Mouse (Mus musculus): Measurements from ENCODE around the gene Surf2. TPM values are rescaled to one million over a fixed set of nuclear protein-coding genes. Genes with fewer than 3 reads are reported as not detected.
"Not testable (repeated sequence)": the region's sequence is repeated elsewhere in the genome, so short reads cannot be mapped to it uniquely, and the experiment has no call there.

Gene Surf2
- polyA plus RNA-seq (2016; fragmentation: Nextera tagmentation; extraction: Ambion mirVana), result 50.6 and 60.5 TPM in 2 replicates

GRCm38 (mm10) chr2:26915927-26916728 lies at the start of gene Surf2, which contains the start of gene Surf1:
Surf2 (plus strand) TSS chr2:26916367.
Surf1 (minus strand) TSS chr2:26916530.
- Histone ChIP-seq H3K27ac (peak within 1 kb of the TSS; percentile 88), H3K27me3 (ENCODE audit: low read depth, poor library complexity, severe bottlenecking) (no peaks in the 10 kb centered on the region), H3K4me3 (peak within 1 kb of the TSS; percentile 84), H3K36me3 (peaks cover 78% of the 10 kb centered on the region), H3K4me1 (peaks cover 54% of the 10 kb centered on the region), H3K9me3 (replicated peaks) (no peaks in the 10 kb centered on the region)
- WGBS, result 2% methylated on average over 46 of the region's 47 CpGs
- peak; percentile 86 for DNase-seq (ENCODE audit: low spot score)

GRCm38 (mm10) chr2:26870666-26871065 lies 45.5 kb upstream of the Surf2 start:
- H3K27me3 ChIP-seq (ENCODE audit: low read depth, poor library complexity, severe bottlenecking), result 0 out of 2 replicates have a peak, but pooled peaks cover 9% of the 10 kb centered on the region
- DNase-seq (ENCODE audit: low spot score), result peak; percentile 11
- WGBS, result 66% methylated on average over 6 of the region's 6 CpGs

GRCm38 (mm10) chr2:26878571-26878970 lies 37.6 kb upstream of the Surf2 start:
- no peaks in the 10 kb centered on the region for H3K27me3 ChIP-seq (ENCODE audit: low read depth, poor library complexity, severe bottlenecking)
- no peak overlapping the region for H3K27ac ChIP-seq
- H3K4me1 ChIP-seq, result no peaks in the 10 kb centered on the region
- no peaks in the 10 kb centered on the region for H3K9me3 ChIP-seq (replicated peaks)
- no peak for DNase-seq (ENCODE audit: low spot score)
- no peak overlapping the region for H3K4me3 ChIP-seq
- H3K36me3 ChIP-seq, result no peaks in the 10 kb centered on the region

More at GRCm38 (mm10) chr2:26870666-26871065, 45.5 kb upstream of the Surf2 start:
- no peak overlapping the region for H3K4me3 ChIP-seq
- H3K27ac ChIP-seq, result no peak overlapping the region
- no peaks in the 10 kb centered on the region for H3K9me3 ChIP-seq (replicated peaks)
- no peaks in the 10 kb centered on the region for H3K36me3 ChIP-seq
- no peaks in the 10 kb centered on the region for H3K4me1 ChIP-seq

- DNase-seq (ENCODE audit: low spot score); H3K27ac ChIP-seq; H3K4me1 ChIP-seq; H3K27me3 ChIP-seq (ENCODE audit: low read depth, poor library complexity, severe bottlenecking); H3K9me3 ChIP-seq (replicated peaks); H3K4me3 ChIP-seq: not testable (repeated sequence)
- H3K36me3 ChIP-seq, result peaks cover 38% of the 10 kb centered on the region
- WGBS, result 89% methylated on average over 2 of the region's 2 CpGs
Measured at GRCm38 (mm10) chr2:26885541-26885940, 30.6 kb upstream of the Surf2 start.

GRCm38 (mm10) chr2:26886170-26886569 lies 30.0 kb upstream of the Surf2 start:
- H3K27ac ChIP-seq; H3K27me3 ChIP-seq (ENCODE audit: low read depth, poor library complexity, severe bottlenecking); H3K4me1 ChIP-seq; H3K9me3 ChIP-seq (replicated peaks); H3K4me3 ChIP-seq: not testable (repeated sequence)
- DNase-seq (ENCODE audit: low spot score), result peak; percentile 6
- peaks cover 44% of the 10 kb centered on the region for H3K36me3 ChIP-seq
- WGBS, result 77% methylated on average over 4 of the region's 4 CpGs

- H3K4me3 ChIP-seq, result no peak overlapping the region
- no peak overlapping the region for H3K27ac ChIP-seq
- no peaks in the 10 kb centered on the region for H3K9me3 ChIP-seq (replicated peaks)
- 92% methylated on average over 4 of the region's 4 CpGs for WGBS
- H3K36me3 ChIP-seq, result peaks cover 97% of the 10 kb centered on the region
- DNase-seq (ENCODE audit: low spot score), result no peak
- H3K27me3 ChIP-seq (ENCODE audit: low read depth, poor library complexity, severe bottlenecking), result no peaks in the 10 kb centered on the region
- peaks cover 3% of the 10 kb centered on the region; the same call in 1 of the 2 replicates for H3K4me1 ChIP-seq
Measured at GRCm38 (mm10) chr2:26895898-26896297, 20.3 kb upstream of the Surf2 start.

GRCm38 (mm10) chr2:26900731-26901130 lies 15.4 kb upstream of the Surf2 start:
- no peak overlapping the region for H3K27ac ChIP-seq
- WGBS, result 82% methylated on average over 1 of the region's 1 CpGs
- no peaks in the 10 kb centered on the region for H3K9me3 ChIP-seq (replicated peaks)
- no peak overlapping the region; the same call in 1 of the 2 replicates for H3K4me3 ChIP-seq
- no peaks in the 10 kb centered on the region for H3K27me3 ChIP-seq (ENCODE audit: low read depth, poor library complexity, severe bottlenecking)
- H3K36me3 ChIP-seq, result peaks cover 72% of the 10 kb centered on the region
- no peak for DNase-seq (ENCODE audit: low spot score)
- peaks cover 29% of the 10 kb centered on the region for H3K4me1 ChIP-seq

- Histone ChIP-seq H3K4me3 (peak overlapping the region; percentile 89), H3K27me3 (ENCODE audit: low read depth, poor library complexity, severe bottlenecking) (no peaks in the 10 kb centered on the region), H3K4me1 (peaks cover 29% of the 10 kb centered on the region), H3K27ac (peak overlapping the region; percentile 88), H3K36me3 (peaks cover 72% of the 10 kb centered on the region), H3K9me3 (replicated peaks) (no peaks in the 10 kb centered on the region)
- DNase-seq (ENCODE audit: low spot score), result no peak
- 7% methylated on average over 7 of the region's 7 CpGs for WGBS
Measured at GRCm38 (mm10) chr2:26901834-26902400, 14.2 kb upstream of the Surf2 start.

- no peaks in the 10 kb centered on the region for H3K27me3 ChIP-seq (ENCODE audit: low read depth, poor library complexity, severe bottlenecking)
- peak within 1 kb of the TSS; percentile 89 for H3K4me3 ChIP-seq
- peak within 1 kb of the TSS; percentile 88 for H3K27ac ChIP-seq
- peak; percentile 98 for DNase-seq (ENCODE audit: low spot score)
- peaks cover 29% of the 10 kb centered on the region for H3K4me1 ChIP-seq
- H3K9me3 ChIP-seq (replicated peaks), result no peaks in the 10 kb centered on the region
- peaks cover 72% of the 10 kb centered on the region for H3K36me3 ChIP-seq
- under 1% methylated on average over 41 of the region's 41 CpGs for WGBS
Measured at GRCm38 (mm10) chr2:26902467-26903220, 13.5 kb upstream of the Surf2 start, which contains the start of gene Surf6. Surf6 (minus strand) TSS chr2:26902879.

GRCm38 (mm10) chr2:26903311-26903710 lies 12.9 kb upstream of the Surf2 start:
- no peak for DNase-seq (ENCODE audit: low spot score)
- Histone ChIP-seq H3K36me3 (peaks cover 72% of the 10 kb centered on the region), H3K27me3 (ENCODE audit: low read depth, poor library complexity, severe bottlenecking) (no peaks in the 10 kb centered on the region), H3K27ac (peak overlapping the region; percentile 88), H3K9me3 (replicated peaks) (no peaks in the 10 kb centered on the region), H3K4me3 (peak overlapping the region; percentile 89), H3K4me1 (peaks cover 29% of the 10 kb centered on the region)
- WGBS, result 18% methylated on average over 7 of the region's 7 CpGs

- 72% methylated on average over 2 of the region's 2 CpGs for WGBS
- H3K27me3 ChIP-seq (ENCODE audit: low read depth, poor library complexity, severe bottlenecking), result no peaks in the 10 kb centered on the region
- H3K27ac ChIP-seq, result no peak overlapping the region
- peaks cover 54% of the 10 kb centered on the region for H3K36me3 ChIP-seq
- H3K9me3 ChIP-seq (replicated peaks), result no peaks in the 10 kb centered on the region
- peaks cover 40% of the 10 kb centered on the region for H3K4me1 ChIP-seq
- H3K4me3 ChIP-seq, result no peak overlapping the region
- DNase-seq (ENCODE audit: low spot score), result no peak
Measured at GRCm38 (mm10) chr2:26905936-26906335, 10.2 kb upstream of the Surf2 start.

GRCm38 (mm10) chr2:26906431-26906830 lies 9.7 kb upstream of the Surf2 start:
- H3K9me3 ChIP-seq (replicated peaks), result no peaks in the 10 kb centered on the region
- H3K27me3 ChIP-seq (ENCODE audit: low read depth, poor library complexity, severe bottlenecking), result no peaks in the 10 kb centered on the region
- H3K36me3 ChIP-seq, result peaks cover 55% of the 10 kb centered on the region
- 95% methylated on average over 3 of the region's 3 CpGs for WGBS
- H3K27ac ChIP-seq, result no peak overlapping the region
- H3K4me3 ChIP-seq, result no peak overlapping the region
- no peak for DNase-seq (ENCODE audit: low spot score)
- H3K4me1 ChIP-seq, result peaks cover 35% of the 10 kb centered on the region

GRCm38 (mm10) chr2:26907109-26907508 lies 9.1 kb upstream of the Surf2 start:
- Histone ChIP-seq H3K4me3 (no peak overlapping the region), H3K4me1 (peaks cover 35% of the 10 kb centered on the region), H3K9me3 (replicated peaks) (no peaks in the 10 kb centered on the region), H3K27me3 (ENCODE audit: low read depth, poor library complexity, severe bottlenecking) (no peaks in the 10 kb centered on the region), H3K36me3 (peaks cover 62% of the 10 kb centered on the region), H3K27ac (no peak overlapping the region)
- 68% methylated on average over 4 of the region's 4 CpGs for WGBS
- no peak for DNase-seq (ENCODE audit: low spot score)

Data from limb, embryonic 10.5 days (tissue).